Mouse (Mus musculus) testis, postnatal 14 days (tissue): ENCODE measurements at regions not wholly inside any gene's neighbourhood (a gene's known extent, or its start where the extent isn't known, plus 50 kb on each side); places are given as distances from the start of the nearest gene placed in this dataset.

ENCODE experiments used
- DNase-seq: peaks from one replicate; pipeline ENCODE4 v3.0.0; 2021; ENCODE audit warnings: low spot score

- no peak for DNase-seq
Observed at GRCm38 (mm10) chr14:105630867-105631680, 265.5 kb downstream of the Spry2 start.

GRCm38 (mm10) chr14:105630444-105630843, 266.2 kb downstream of the Spry2 start:
- DNase-seq, result no peak

- no peak for DNase-seq
Observed at GRCm38 (mm10) chr14:105628673-105629072, 267.9 kb downstream of the Spry2 start.

- DNase-seq, result no peak
Observed at GRCm38 (mm10) chr14:105624387-105624786, 272.2 kb downstream of the Spry2 start.

- no peak for DNase-seq
Observed at GRCm38 (mm10) chr14:105622166-105622565, 274.5 kb downstream of the Spry2 start.

- DNase-seq, result no peak
Observed at GRCm38 (mm10) chr14:105621124-105621523, 275.5 kb downstream of the Spry2 start.

- DNase-seq, result no peak
Observed at GRCm38 (mm10) chr14:105619449-105619848, 277.2 kb downstream of the Spry2 start.

- DNase-seq, result no peak
Observed at GRCm38 (mm10) chr14:105615766-105616165, 280.9 kb downstream of the Spry2 start.

GRCm38 (mm10) chr14:105612794-105613193, 283.8 kb downstream of the Spry2 start:
- no peak for DNase-seq

- DNase-seq, result no peak
Observed at GRCm38 (mm10) chr14:105608804-105609203, 287.8 kb downstream of the Spry2 start.

GRCm38 (mm10) chr14:105606551-105606950, 290.1 kb downstream of the Spry2 start:
- DNase-seq, result no peak

GRCm38 (mm10) chr14:105604451-105604850, 292.2 kb downstream of the Spry2 start:
- no peak for DNase-seq

GRCm38 (mm10) chr14:105603047-105603461, 293.6 kb downstream of the Spry2 start:
- no peak for DNase-seq

- DNase-seq, result no peak
Observed at GRCm38 (mm10) chr14:105599550-105600453, 296.8 kb downstream of the Spry2 start.

GRCm38 (mm10) chr14:105589751-105590150, 306.9 kb downstream of the Spry2 start:
- no peak for DNase-seq

GRCm38 (mm10) chr14:105589261-105589660, 307.4 kb downstream of the Spry2 start:
- no peak for DNase-seq

- no peak for DNase-seq
Observed at GRCm38 (mm10) chr14:105588391-105589163, 308.0 kb downstream of the Spry2 start.

- DNase-seq, result no peak
Observed at GRCm38 (mm10) chr14:105588029-105588390, 308.6 kb downstream of the Spry2 start.

- no peak for DNase-seq
Observed at GRCm38 (mm10) chr14:105584632-105585031, 312.0 kb downstream of the Spry2 start.

- no peak for DNase-seq
Observed at GRCm38 (mm10) chr14:105583497-105583896, 313.1 kb downstream of the Spry2 start.

- no peak for DNase-seq
Observed at GRCm38 (mm10) chr14:105576266-105576665, 317.9 kb downstream of the Ndfip2 start.
